Mouse (Mus musculus): ENCODE results near the gene Ptgfrn. TPM values are rescaled to one million over a fixed set of nuclear protein-coding genes. Genes with fewer than 3 reads are reported as not detected.

Gene Ptgfrn
- total and polyA plus RNA-seq, 3 experiments = 18.5 to 25.1 (median 19.4) TPM

DNA sequence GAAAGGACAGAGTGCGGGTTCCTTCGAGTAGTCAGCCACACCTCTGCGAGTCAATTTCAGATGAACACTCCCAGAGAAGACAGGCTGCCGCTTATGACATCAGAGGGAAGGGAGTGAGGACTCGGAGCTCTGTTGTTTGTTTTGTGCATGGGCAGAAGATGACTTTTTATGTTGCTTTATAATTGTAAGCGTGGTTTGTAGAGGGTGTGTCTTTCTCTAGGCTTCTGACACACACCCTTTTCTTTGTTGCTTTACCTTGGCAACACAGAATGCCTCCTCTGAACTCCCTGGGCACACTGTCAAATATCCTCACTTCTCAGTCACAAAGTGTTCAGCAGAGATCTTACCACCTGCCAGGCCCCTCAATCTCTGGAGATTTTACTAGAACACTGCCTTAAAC, 43.9 kb downstream of the Ptgfrn start:
- no peak overlapping the region for H3K4me3 ChIP-seq
- H3K79me2 ChIP-seq (replicated peaks; ENCODE audit: control insufficient read depth, insufficient read depth, low read length) = no peaks in the 10 kb centered on the region
- no peaks in the 10 kb centered on the region for H3K27me3 ChIP-seq (ENCODE audit: control insufficient read depth, insufficient read depth, low read length)
- no peak for DNase-seq
- H3K4me1 ChIP-seq (ENCODE audit: control insufficient read depth, insufficient read depth, low read length) = peaks cover 12% of the 10 kb centered on the region
- H3K27ac ChIP-seq = no peak overlapping the region
- H3K36me3 ChIP-seq (ENCODE audit: control insufficient read depth, insufficient read depth, low read length) = no peaks in the 10 kb centered on the region
- no peak for TF ChIP-seq EP300 (IDR thresholded peaks at IDR 0.05; ENCODE audit: insufficient read depth, low read depth, low read length)
- no peak for TF ChIP-seq CTCF (IDR thresholded peaks at IDR 0.05)
- no peak for TF ChIP-seq POLR2A (IDR thresholded peaks at IDR 0.05; ENCODE audit: insufficient read depth, low read depth, low read length)
- WGBS = 69% methylated on average over 6 of the region's 6 CpGs
- H3K9ac ChIP-seq (ENCODE audit: low read depth, low read length) = no peak overlapping the region
- intact Hi-C loops (cut with DNase I) = no loop called here

DNA sequence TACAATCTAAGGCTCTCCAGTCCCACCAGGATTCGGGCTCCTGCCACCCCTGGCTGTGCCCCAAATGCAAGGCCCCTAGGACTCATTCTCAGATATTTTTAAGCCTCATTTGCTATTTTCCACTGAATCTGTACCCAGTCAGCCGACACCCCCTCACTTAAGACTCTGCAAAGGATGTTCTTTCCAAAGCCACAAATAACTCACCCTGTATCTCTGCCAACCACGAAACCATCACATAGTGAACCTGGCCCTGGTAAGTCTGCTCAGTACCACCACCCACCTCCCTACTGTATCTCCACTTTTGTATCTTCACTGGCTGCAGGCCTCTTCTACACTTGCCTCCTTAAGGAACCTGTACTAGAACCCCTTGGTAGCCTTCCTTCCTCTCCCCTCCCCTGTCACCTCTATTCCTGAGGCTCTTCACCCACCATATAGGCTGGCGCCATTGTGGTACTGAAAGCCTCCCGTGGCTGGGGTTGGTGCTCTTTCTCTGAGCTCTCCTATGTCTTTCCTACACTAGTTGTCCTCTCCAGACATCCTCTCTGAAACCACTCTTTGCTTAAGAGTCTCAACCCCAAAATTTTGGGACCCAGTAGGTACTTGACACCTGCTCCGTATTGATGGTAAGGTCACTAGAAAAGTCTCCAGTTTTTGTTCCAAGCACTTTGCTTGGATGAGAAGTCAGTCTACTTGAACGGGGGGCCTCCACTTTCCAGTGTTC, 48.1 kb downstream of the Ptgfrn start:
- no peak overlapping the region for H3K27ac ChIP-seq
- no peak for DNase-seq
- H3K9ac ChIP-seq (ENCODE audit: low read depth, low read length) = no peak overlapping the region
- WGBS = 90% methylated on average over 7 of the region's 7 CpGs
- no peaks in the 10 kb centered on the region for H3K36me3 ChIP-seq (ENCODE audit: control insufficient read depth, insufficient read depth, low read length)
- H3K4me3 ChIP-seq = no peak overlapping the region
- H3K27me3 ChIP-seq (ENCODE audit: control insufficient read depth, insufficient read depth, low read length) = no peaks in the 10 kb centered on the region
- TF ChIP-seq CTCF (IDR thresholded peaks at IDR 0.05) (no peak), EP300 (IDR thresholded peaks at IDR 0.05; ENCODE audit: insufficient read depth, low read depth, low read length) (no peak), POLR2A (IDR thresholded peaks at IDR 0.05; ENCODE audit: insufficient read depth, low read depth, low read length) (no peak)
- intact Hi-C loops (cut with DNase I) = no loop called here
- peaks cover 6% of the 10 kb centered on the region for H3K4me1 ChIP-seq (ENCODE audit: control insufficient read depth, insufficient read depth, low read length)
- H3K79me2 ChIP-seq (replicated peaks; ENCODE audit: control insufficient read depth, insufficient read depth, low read length) = no peaks in the 10 kb centered on the region

DNA sequence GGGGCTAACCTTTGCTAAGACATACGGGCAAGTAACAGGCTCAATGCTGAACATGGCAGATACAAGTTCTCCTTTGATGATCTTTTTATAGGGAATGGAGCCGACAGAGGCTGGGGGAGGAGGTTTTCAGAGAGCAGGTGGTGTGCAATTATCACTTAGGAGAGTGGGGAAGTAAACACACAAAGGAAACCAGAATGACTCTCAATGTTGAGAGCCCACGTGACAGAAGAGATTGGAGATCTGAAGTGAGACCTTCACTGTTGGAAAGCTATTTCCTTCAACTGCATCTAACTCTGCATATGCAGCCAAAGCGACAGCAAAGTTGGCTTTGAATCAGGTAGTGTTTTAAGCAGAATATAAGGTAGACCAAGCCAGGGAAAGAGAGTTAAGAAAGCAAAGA, 50.9 kb downstream of the Ptgfrn start:
- H3K79me2 ChIP-seq (replicated peaks; ENCODE audit: control insufficient read depth, insufficient read depth, low read length) = no peaks in the 10 kb centered on the region

DNA sequence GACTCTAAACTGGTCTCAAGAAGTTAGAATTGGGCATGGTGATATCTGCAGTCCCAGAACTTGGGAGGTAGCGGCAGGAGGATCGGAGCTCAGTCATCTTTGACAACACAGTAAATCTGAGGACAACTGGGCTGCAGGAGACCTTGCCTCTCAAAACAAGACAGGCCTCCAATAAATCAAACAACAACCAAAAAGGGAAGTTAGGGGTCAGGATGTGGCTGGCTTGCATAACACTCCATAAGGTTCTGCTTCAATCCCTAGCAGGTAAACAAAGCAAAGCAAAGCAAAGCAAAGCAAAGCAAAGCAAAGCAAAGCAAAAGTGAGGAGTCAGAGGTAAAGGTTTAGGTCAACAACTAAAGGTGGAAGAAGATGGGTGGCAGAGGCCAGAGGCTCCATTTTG, 51.9 kb downstream of the Ptgfrn start:
- intact Hi-C loops (cut with DNase I) = no loop called here
- Histone ChIP-seq H3K27ac (no peak overlapping the region), H3K79me2 (replicated peaks; ENCODE audit: control insufficient read depth, insufficient read depth, low read length) (no peaks in the 10 kb centered on the region), H3K4me3 (no peak overlapping the region), H3K4me1 (ENCODE audit: control insufficient read depth, insufficient read depth, low read length) (no peaks in the 10 kb centered on the region), H3K9ac (ENCODE audit: low read depth, low read length) (no peak overlapping the region), H3K27me3 (ENCODE audit: control insufficient read depth, insufficient read depth, low read length) (no peaks in the 10 kb centered on the region), H3K36me3 (ENCODE audit: control insufficient read depth, insufficient read depth, low read length) (no peaks in the 10 kb centered on the region)
- no peak for TF ChIP-seq POLR2A (IDR thresholded peaks at IDR 0.05; ENCODE audit: insufficient read depth, low read depth, low read length)
- TF ChIP-seq CTCF (IDR thresholded peaks at IDR 0.05) = no peak
- TF ChIP-seq EP300 (IDR thresholded peaks at IDR 0.05; ENCODE audit: insufficient read depth, low read depth, low read length) = no peak
- 93% methylated on average over 2 of the region's 2 CpGs for WGBS
- DNase-seq = no peak

More for the DNA sequence above, 50.9 kb downstream of the Ptgfrn start:
- TF ChIP-seq EP300 (IDR thresholded peaks at IDR 0.05; ENCODE audit: insufficient read depth, low read depth, low read length) (no peak), POLR2A (IDR thresholded peaks at IDR 0.05; ENCODE audit: insufficient read depth, low read depth, low read length) (no peak), CTCF (IDR thresholded peaks at IDR 0.05) (no peak)
- 65% methylated on average over 4 of the region's 4 CpGs for WGBS
- Histone ChIP-seq H3K9ac (ENCODE audit: low read depth, low read length) (no peak overlapping the region), H3K36me3 (ENCODE audit: control insufficient read depth, insufficient read depth, low read length) (no peaks in the 10 kb centered on the region), H3K4me1 (ENCODE audit: control insufficient read depth, insufficient read depth, low read length) (no peaks in the 10 kb centered on the region), H3K27ac (no peak overlapping the region), H3K4me3 (no peak overlapping the region), H3K27me3 (ENCODE audit: control insufficient read depth, insufficient read depth, low read length) (no peaks in the 10 kb centered on the region)
- intact Hi-C loops (cut with DNase I) = no loop called here
- no peak for DNase-seq

DNA sequence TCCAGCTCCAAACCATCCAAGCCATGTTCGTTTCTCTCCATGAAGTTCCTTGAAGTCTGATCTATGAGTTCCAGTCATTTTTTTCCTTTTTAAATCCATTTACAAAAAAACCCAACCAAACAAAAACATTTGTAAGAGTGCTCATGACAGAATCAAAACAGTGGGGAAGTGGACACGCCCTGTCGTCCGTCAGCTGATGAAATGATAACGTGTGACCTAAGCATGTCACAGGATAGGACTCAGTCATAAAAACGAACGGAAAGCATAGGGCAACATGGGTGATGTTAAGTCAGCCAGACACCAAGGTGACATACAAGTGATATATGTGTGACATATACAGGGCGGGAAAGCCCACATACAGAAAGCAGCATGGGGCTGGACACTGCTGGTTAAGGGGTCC, 54.9 kb downstream of the Ptgfrn start:
- 66% methylated on average over 8 of the region's 8 CpGs for WGBS

DNA sequence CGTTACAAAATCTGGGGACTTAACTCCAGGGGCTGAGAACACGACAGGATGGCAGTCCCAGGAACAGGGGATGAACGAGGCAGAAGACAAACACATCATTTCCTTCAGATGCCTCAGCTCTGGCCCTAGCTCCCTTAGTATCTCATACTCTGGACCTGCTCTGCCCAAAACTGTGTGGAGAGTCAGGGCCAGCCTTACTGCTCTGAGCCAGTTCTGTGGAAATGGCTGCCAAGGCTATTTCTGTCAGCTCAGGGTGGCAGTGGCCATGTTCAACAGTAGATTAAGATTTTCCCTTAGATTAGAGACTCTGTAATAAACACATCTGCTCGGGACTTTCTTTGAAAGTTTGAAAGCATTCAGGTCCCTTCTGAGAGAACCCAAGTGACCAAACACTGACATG, 58.5 kb downstream of the Ptgfrn start:
- H3K36me3 ChIP-seq (ENCODE audit: control insufficient read depth, insufficient read depth, low read length) = no peaks in the 10 kb centered on the region
- no peak overlapping the region for H3K27ac ChIP-seq
- no peak overlapping the region for H3K4me3 ChIP-seq
- no peak overlapping the region for H3K9ac ChIP-seq (ENCODE audit: low read depth, low read length)
- TF ChIP-seq EP300 (IDR thresholded peaks at IDR 0.05; ENCODE audit: insufficient read depth, low read depth, low read length) (no peak), CTCF (IDR thresholded peaks at IDR 0.05) (no peak), POLR2A (IDR thresholded peaks at IDR 0.05; ENCODE audit: insufficient read depth, low read depth, low read length) (no peak)
- no peaks in the 10 kb centered on the region for H3K79me2 ChIP-seq (replicated peaks; ENCODE audit: control insufficient read depth, insufficient read depth, low read length)
- no peaks in the 10 kb centered on the region for H3K27me3 ChIP-seq (ENCODE audit: control insufficient read depth, insufficient read depth, low read length)
- no peak for DNase-seq
- 51% methylated on average over 4 of the region's 4 CpGs for WGBS
- peaks cover 6% of the 10 kb centered on the region for H3K4me1 ChIP-seq (ENCODE audit: control insufficient read depth, insufficient read depth, low read length)
- intact Hi-C loops (cut with DNase I) = no loop called here

More for the DNA sequence above, 54.9 kb downstream of the Ptgfrn start:
- Histone ChIP-seq H3K36me3 (ENCODE audit: control insufficient read depth, insufficient read depth, low read length) (no peaks in the 10 kb centered on the region), H3K27ac (no peak overlapping the region), H3K4me1 (ENCODE audit: control insufficient read depth, insufficient read depth, low read length) (peaks cover 1% of the 10 kb centered on the region; the same call in 1 of the 2 replicates), H3K4me3 (no peak overlapping the region), H3K79me2 (replicated peaks; ENCODE audit: control insufficient read depth, insufficient read depth, low read length) (no peaks in the 10 kb centered on the region), H3K27me3 (ENCODE audit: control insufficient read depth, insufficient read depth, low read length) (no peaks in the 10 kb centered on the region), H3K9ac (ENCODE audit: low read depth, low read length) (no peak overlapping the region)
- TF ChIP-seq CTCF (IDR thresholded peaks at IDR 0.05) (no peak), EP300 (IDR thresholded peaks at IDR 0.05; ENCODE audit: insufficient read depth, low read depth, low read length) (no peak), POLR2A (IDR thresholded peaks at IDR 0.05; ENCODE audit: insufficient read depth, low read depth, low read length) (no peak)
- DNase-seq = no peak
- intact Hi-C loops (cut with DNase I) = no loop called here
